Mouse (Mus musculus) C2C12 (cell line): ENCODE measurements at regions not wholly inside any gene's neighbourhood (a gene's known extent, or its start where the extent isn't known, plus 50 kb on each side); places are given as distances from the start of the nearest gene placed in this dataset.

Experiments used
- H3K27me3 ChIP-seq: one replicate; pipeline ENCODE4 v1.6.1; 2011; ENCODE audit not compliant: control insufficient read depth, insufficient read depth, insufficient read length
- H3K36me3 ChIP-seq: one replicate; pipeline ENCODE4 v1.6.1; 2011; ENCODE audit not compliant: control insufficient read depth, insufficient read depth
- H3K4me3 ChIP-seq: one replicate; pipeline ENCODE4 v1.5.1; 2011; ENCODE audit warnings: mild to moderate bottlenecking, control low read depth; ENCODE audit not compliant: poor library complexity, insufficient read depth, severe bottlenecking
- H3K79me2 ChIP-seq: one replicate; pipeline ENCODE4 v1.6.1; 2011; ENCODE audit not compliant: control insufficient read depth, insufficient read depth
- H3K79me3 ChIP-seq: one replicate; pipeline ENCODE4 v1.6.1; 2011; ENCODE audit warnings: low read depth, control low read depth
- H3ac ChIP-seq: one replicate; pipeline ENCODE3; 2011; ENCODE audit warnings: low read depth; ENCODE audit not compliant: control insufficient read depth, insufficient read length
- CEBPB ChIP-seq: IDR thresholded peaks from one replicate; pipeline ENCODE4 v1.6.1; 2011; ENCODE audit warnings: low read depth, mild to moderate bottlenecking, control low read depth, moderate library complexity
- CTCF ChIP-seq: IDR thresholded peaks from one replicate; pipeline ENCODE4 v1.5.1; 2011; ENCODE audit not compliant: control insufficient read depth, insufficient read depth, insufficient read length
- FOSL1 ChIP-seq: IDR thresholded peaks from one replicate; pipeline ENCODE4 v1.8.0; 2011; ENCODE audit warnings: mild to moderate bottlenecking, low read length; ENCODE audit not compliant: poor library complexity, insufficient read depth, severe bottlenecking
- MAX ChIP-seq: IDR thresholded peaks from one replicate; pipeline ENCODE4 v1.6.1; 2011; ENCODE audit warnings: mild to moderate bottlenecking, control low read depth
- MYOD1 ChIP-seq: IDR thresholded peaks from one replicate; pipeline ENCODE4 v1.6.1; 2011; ENCODE audit warnings: low read depth; ENCODE audit not compliant: control insufficient read depth, insufficient read length
- MYOG ChIP-seq: IDR thresholded peaks from one replicate; pipeline ENCODE4 v1.6.1; 2011; ENCODE audit not compliant: control insufficient read depth, insufficient read length; ENCODE audit errors: extremely low read depth
- USF1 ChIP-seq: IDR thresholded peaks from one replicate; pipeline ENCODE4 v1.6.1; 2011; ENCODE audit warnings: low read depth, mild to moderate bottlenecking, control low read depth, moderate library complexity

DNA sequence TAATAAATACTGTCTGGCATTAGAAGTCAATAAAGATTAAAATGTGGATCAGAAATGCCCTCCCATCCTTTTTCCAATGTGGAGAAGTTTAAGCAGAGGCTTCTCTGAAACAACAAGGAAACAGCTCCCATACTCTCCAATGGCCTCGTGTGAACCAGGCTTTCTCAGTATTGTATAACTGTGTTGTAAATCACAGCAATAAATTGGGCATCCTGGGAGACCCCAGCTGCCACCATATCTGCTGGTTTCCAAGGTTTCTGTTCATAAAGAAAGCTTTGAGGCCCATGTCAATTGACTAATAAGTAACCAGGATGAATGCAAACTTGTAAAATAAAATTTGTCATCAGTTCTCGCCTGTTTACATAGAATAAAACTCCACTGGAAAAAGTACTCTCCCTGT is 192.7 kb upstream of the Gdnf start:
- H3K36me3 ChIP-seq: no peaks in the 10 kb centered on the region
- TF ChIP-seq FOSL1: no peak
- no peak for TF ChIP-seq USF1
- no peak for TF ChIP-seq MYOD1
- no peak for TF ChIP-seq CTCF
- TF ChIP-seq MYOG: no peak
- TF ChIP-seq MAX: no peak
- no peaks in the 10 kb centered on the region for H3K79me2 ChIP-seq
- no peaks in the 10 kb centered on the region for H3K79me3 ChIP-seq
- H3K27me3 ChIP-seq: no peaks in the 10 kb centered on the region
- H3K4me3 ChIP-seq: no peak overlapping the region
- no peak overlapping the region for H3ac ChIP-seq

GRCm38 (mm10) chr15:7623026-7623425 is 187.6 kb upstream of the Gdnf start:
- no peak overlapping the region for H3K4me3 ChIP-seq
- H3ac ChIP-seq: no peak overlapping the region
- no peaks in the 10 kb centered on the region for H3K79me3 ChIP-seq
- no peaks in the 10 kb centered on the region for H3K27me3 ChIP-seq
- no peaks in the 10 kb centered on the region for H3K79me2 ChIP-seq
- H3K36me3 ChIP-seq: no peaks in the 10 kb centered on the region
- TF ChIP-seq USF1: no peak
- no peak for TF ChIP-seq MAX
- no peak for TF ChIP-seq MYOD1
- no peak for TF ChIP-seq FOSL1
- no peak for TF ChIP-seq MYOG
- no peak for TF ChIP-seq CEBPB
- no peak for TF ChIP-seq CTCF

DNA sequence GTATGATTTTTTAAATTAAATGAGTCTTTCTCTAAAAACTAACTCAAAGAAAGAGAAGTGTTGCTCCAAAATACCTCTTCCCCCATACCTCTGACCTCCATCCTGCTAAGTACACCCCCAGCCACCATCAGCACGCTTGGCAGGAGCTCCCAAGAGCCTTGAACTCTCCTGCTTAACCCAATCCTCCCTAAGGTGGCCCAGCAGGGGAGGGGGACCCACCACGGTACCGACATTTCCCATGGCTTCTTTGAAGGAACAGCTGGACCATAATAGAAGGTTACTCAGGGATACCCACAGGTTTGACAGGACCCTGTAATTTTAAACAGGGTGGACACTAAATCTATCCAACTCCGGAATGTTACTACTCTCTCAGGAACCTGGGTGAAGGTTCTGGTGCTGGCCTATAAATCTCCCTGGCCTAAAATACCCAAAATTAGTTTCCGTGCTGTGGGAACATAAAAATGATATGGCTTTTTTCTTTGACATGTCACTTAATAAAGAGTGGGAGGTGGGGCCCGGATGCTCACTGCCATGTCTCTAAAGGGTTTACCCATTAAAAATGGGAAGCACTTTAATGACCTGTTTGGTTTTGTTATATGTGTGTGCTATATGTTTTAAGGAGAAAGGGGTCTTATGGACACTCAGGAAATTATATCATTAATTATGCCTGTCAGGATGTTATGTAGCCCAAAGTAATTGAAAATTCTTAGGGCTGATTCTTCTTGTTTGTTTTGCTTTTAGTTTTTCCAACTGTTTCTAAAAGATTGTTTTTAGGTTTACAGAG is 185.8 kb upstream of the Gdnf start:
- Histone ChIP-seq H3K36me3 (no peaks in the 10 kb centered on the region), H3K27me3 (no peaks in the 10 kb centered on the region), H3K79me2 (no peaks in the 10 kb centered on the region), H3ac (no peak overlapping the region), H3K79me3 (no peaks in the 10 kb centered on the region), H3K4me3 (no peak overlapping the region)
- no peak for TF ChIP-seq USF1
- TF ChIP-seq CEBPB: no peak
- no peak for TF ChIP-seq CTCF
- TF ChIP-seq MYOD1: no peak
- no peak for TF ChIP-seq MYOG
- no peak for TF ChIP-seq FOSL1
- no peak for TF ChIP-seq MAX

DNA sequence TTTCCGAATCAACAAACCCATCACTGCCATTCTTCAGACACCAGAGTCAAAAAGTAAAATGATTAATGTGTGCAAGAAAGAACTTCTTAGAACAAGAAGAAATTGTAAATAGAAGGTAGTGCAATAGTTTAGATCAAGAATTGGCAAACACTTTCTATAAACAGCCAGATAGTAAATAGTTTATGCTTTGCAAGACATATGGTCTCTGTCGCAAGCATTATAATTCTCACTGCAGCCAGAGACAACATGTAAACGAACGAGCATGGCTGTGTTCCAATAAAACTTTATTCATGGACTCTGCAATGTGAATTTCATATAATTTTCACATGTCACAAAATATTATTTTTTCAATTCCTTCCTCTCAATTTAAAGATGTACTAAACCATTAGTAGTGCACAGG is 180.8 kb upstream of the Gdnf start:
- Histone ChIP-seq H3K27me3 (no peaks in the 10 kb centered on the region), H3K79me3 (no peaks in the 10 kb centered on the region), H3K79me2 (no peaks in the 10 kb centered on the region), H3K4me3 (no peak overlapping the region), H3ac (no peak overlapping the region), H3K36me3 (no peaks in the 10 kb centered on the region)
- no peak for TF ChIP-seq MAX
- no peak for TF ChIP-seq MYOG
- TF ChIP-seq CTCF: no peak
- TF ChIP-seq MYOD1: no peak
- TF ChIP-seq CEBPB: no peak
- TF ChIP-seq USF1: no peak
- no peak for TF ChIP-seq FOSL1

GRCm38 (mm10) chr15:7635234-7635633 is 175.4 kb upstream of the Gdnf start:
- H3K4me3 ChIP-seq: no peak overlapping the region
- no peaks in the 10 kb centered on the region for H3K79me3 ChIP-seq
- no peak for TF ChIP-seq MYOG
- no peak for TF ChIP-seq FOSL1
- TF ChIP-seq USF1: no peak
- no peak for TF ChIP-seq MAX
- TF ChIP-seq MYOD1: no peak
- no peak for TF ChIP-seq CTCF
- no peak for TF ChIP-seq CEBPB
- H3K36me3 ChIP-seq: no peaks in the 10 kb centered on the region
- H3K27me3 ChIP-seq: no peaks in the 10 kb centered on the region
- H3ac ChIP-seq: no peak overlapping the region
- no peaks in the 10 kb centered on the region for H3K79me2 ChIP-seq
